Mouse (Mus musculus) CH12.LX (cell line): ENCODE measurements around the gene Olfr318. TPM values are rescaled to one million over a fixed set of nuclear protein-coding genes. Genes with fewer than 3 reads are reported as not detected.
"Not testable (repeated sequence)": the region's sequence is repeated elsewhere in the genome, so short reads cannot be mapped to it uniquely, and the experiment has no call there.

Experiments used
- DNase-seq: peaks from one replicate; pipeline ENCODE4 v3.0.0-alpha.2; 2013; ENCODE audit errors: extremely low read depth
- H3K27ac ChIP-seq: 2 replicates; pipeline ENCODE4 v1.5.1; 2012; ENCODE audit warnings: low read depth, mild to moderate bottlenecking, control low read depth, moderate library complexity; ENCODE audit not compliant: insufficient read depth
- H3K27me3 ChIP-seq: replicated peaks from 2 replicates; pipeline ENCODE3; 2012; ENCODE audit warnings: inconsistent platforms
- H3K36me3 ChIP-seq, 2 experiments: replicated peaks in 1 of 2; 2 replicates each; pipeline versions ENCODE3 to v1.6.1; 2012; ENCODE audit warnings: inconsistent platforms in 1 of 2, low read length in 1 of 2, mild to moderate bottlenecking in 1 of 2, mixed read lengths in 1 of 2, moderate library complexity in 1 of 2; ENCODE audit not compliant: control insufficient read depth in 1 of 2, insufficient read depth in 1 of 2
- H3K4me1 ChIP-seq, 2 experiments: 2 replicates each; pipeline ENCODE4 v1.6.1; 2012; ENCODE audit warnings: inconsistent platforms in 1 of 2, moderate library complexity in 1 of 2; ENCODE audit not compliant: insufficient read depth in 2 of 2, control insufficient read depth in 1 of 2
- H3K4me2 ChIP-seq: 2 replicates; pipeline ENCODE4 v1.6.1; 2012; ENCODE audit warnings: low read depth, mild to moderate bottlenecking, control low read depth; ENCODE audit not compliant: poor library complexity, insufficient read depth, severe bottlenecking
- H3K4me3 ChIP-seq, 3 experiments: fragments of 150-350 bp in 1 of 3; sonication (generic) in 1 of 3; replicated peaks in 1 of 3; 2 replicates each; pipeline versions ENCODE3 to v1.5.1; 2011 to 2012; ENCODE audit warnings: low read depth in 2 of 3, low read length in 2 of 3, mild to moderate bottlenecking in 2 of 3, moderate library complexity in 2 of 3, control low read depth in 1 of 3, improper control_type of control experiment in 1 of 3, inconsistent platforms in 1 of 3, mixed read lengths in 1 of 3; ENCODE audit not compliant: poor library complexity in 1 of 3
- H3K79me2 ChIP-seq: replicated peaks from 2 replicates; pipeline ENCODE4 v1.6.1; 2012; ENCODE audit warnings: mild to moderate bottlenecking, moderate library complexity; ENCODE audit not compliant: control insufficient read depth, poor library complexity, insufficient read depth, severe bottlenecking; ENCODE audit errors: extremely low read depth
- H3K9ac ChIP-seq: 2 replicates; pipeline ENCODE4 v1.6.1; 2012; ENCODE audit warnings: low read depth, mild to moderate bottlenecking, control low read depth, moderate library complexity; ENCODE audit not compliant: insufficient read depth
- H3K9me3 ChIP-seq: replicated peaks from 2 replicates; pipeline ENCODE3; 2012; ENCODE audit warnings: low read length, inconsistent platforms, mixed read lengths
- BHLHE40 ChIP-seq: IDR thresholded peaks from 2 replicates; pipeline ENCODE4 v1.6.1; 2011; ENCODE audit warnings: mild to moderate bottlenecking, low read depth, low read length, improper control_type of control experiment
- CHD1 ChIP-seq: IDR thresholded peaks from 2 replicates; pipeline ENCODE4 v1.6.1; 2012; ENCODE audit warnings: low read depth, low read length, improper control_type of control experiment, inconsistent platforms
- CHD2 ChIP-seq: IDR thresholded peaks from 2 replicates; pipeline ENCODE4 v1.6.1; 2011; ENCODE audit warnings: low read length, improper control_type of control experiment
- CTCF ChIP-seq, 2 experiments: IDR thresholded peaks in 1 of 2; conservative IDR thresholded peaks in 1 of 2; 2 replicates each; pipeline ENCODE4 v1.5.1; 2011 to 2012; ENCODE audit warnings: low read depth in 2 of 2, low read length in 2 of 2, improper control_type of control experiment in 1 of 2, inconsistent platforms in 1 of 2, mild to moderate bottlenecking in 1 of 2, moderate library complexity in 1 of 2
- ELF1 ChIP-seq: IDR thresholded peaks from 2 replicates; pipeline ENCODE4 v1.6.1; 2014; ENCODE audit warnings: low read depth, mild to moderate bottlenecking, inconsistent platforms, low read length, improper control_type of control experiment
- EP300 ChIP-seq: IDR thresholded peaks from 2 replicates; pipeline ENCODE4 v1.6.1; 2011; ENCODE audit warnings: low read length, improper control_type of control experiment
- HCFC1 ChIP-seq: IDR thresholded peaks from 2 replicates; pipeline ENCODE4 v1.6.1; 2012; ENCODE audit warnings: low read depth, mild to moderate bottlenecking, inconsistent platforms, low read length, improper control_type of control experiment
- JUND ChIP-seq: conservative IDR thresholded peaks from 2 replicates; pipeline ENCODE4 v1.6.1; 2011; ENCODE audit warnings: low read depth, low read length, improper control_type of control experiment
- KAT2A ChIP-seq: IDR thresholded peaks from 2 replicates; pipeline ENCODE4 v1.6.1; 2012; ENCODE audit warnings: low read length, improper control_type of control experiment, inconsistent platforms; ENCODE audit not compliant: insufficient replicate concordance
- MAX ChIP-seq: IDR thresholded peaks from 2 replicates; pipeline ENCODE4 v1.6.1; 2011; ENCODE audit warnings: low read length, improper control_type of control experiment
- MAZ ChIP-seq: IDR thresholded peaks from 2 replicates; pipeline ENCODE4 v1.6.1; 2012; ENCODE audit warnings: low read depth, mild to moderate bottlenecking, inconsistent platforms, low read length, improper control_type of control experiment, moderate library complexity
- MEF2A ChIP-seq: IDR thresholded peaks from 2 replicates; pipeline ENCODE4 v1.6.1; 2014; ENCODE audit warnings: low read depth, mild to moderate bottlenecking, inconsistent platforms, low read length, improper control_type of control experiment, borderline replicate concordance
- NELFE ChIP-seq: IDR thresholded peaks from 2 replicates; pipeline ENCODE4 v1.6.1; 2011; ENCODE audit warnings: low read depth, low read length, improper control_type of control experiment
- NRF1 ChIP-seq: IDR thresholded peaks from 2 replicates; pipeline ENCODE4 v1.6.1; 2014; ENCODE audit warnings: low read depth, mild to moderate bottlenecking, inconsistent platforms, low read length, improper control_type of control experiment, moderate library complexity
- POLR2A ChIP-seq: IDR thresholded peaks from 2 replicates; pipeline ENCODE4 v1.6.1; 2011; ENCODE audit warnings: low read depth, mild to moderate bottlenecking, improper control_type of control experiment, low read length
- POLR2AphosphoS2 ChIP-seq: IDR thresholded peaks from 2 replicates; pipeline ENCODE4 v1.6.1; 2011; ENCODE audit warnings: low read depth, low read length, improper control_type of control experiment
- RAD21 ChIP-seq: IDR thresholded peaks from 2 replicates; pipeline ENCODE4 v1.6.1; 2011; ENCODE audit warnings: low read depth, mild to moderate bottlenecking, low read length, improper control_type of control experiment, moderate library complexity
- TCF12 ChIP-seq: IDR thresholded peaks from 2 replicates; pipeline ENCODE4 v1.6.1; 2014; ENCODE audit warnings: low read depth, mild to moderate bottlenecking, inconsistent platforms, low read length, improper control_type of control experiment
- USF2 ChIP-seq: conservative IDR thresholded peaks from 2 replicates; pipeline ENCODE4 v1.6.1; 2011; ENCODE audit warnings: low read depth, low read length, improper control_type of control experiment
- ZC3H11A ChIP-seq: IDR thresholded peaks from 2 replicates; pipeline ENCODE4 v1.6.1; 2012; ENCODE audit warnings: low read depth, mild to moderate bottlenecking, inconsistent platforms, low read length, improper control_type of control experiment
- ZKSCAN1 ChIP-seq: IDR thresholded peaks from 2 replicates; pipeline ENCODE4 v1.6.1; 2012; ENCODE audit warnings: low read depth, inconsistent platforms, low read length, improper control_type of control experiment, borderline replicate concordance
- ZMIZ1 ChIP-seq: IDR thresholded peaks from 2 replicates; pipeline ENCODE4 v1.6.1; 2012; ENCODE audit warnings: low read depth, mild to moderate bottlenecking, inconsistent platforms, low read length, improper control_type of control experiment
- ZNF384 ChIP-seq: IDR thresholded peaks from 2 replicates; pipeline ENCODE4 v1.6.1; 2012; ENCODE audit warnings: low read depth, low read length, improper control_type of control experiment, inconsistent platforms
- dilution Hi-C: fragments of 300-500 bp; cut with MboI; formaldehyde crosslinking; loops from 2 replicates; pipeline ENCODE4 v1.14.3; 2020; ENCODE audit warnings: low sequenced_read_pairs; ENCODE audit not compliant: extremely low pct_unique_long_range_greater_than_20kb, extremely low pct_ligation_motif_present
- in situ Hi-C: fragments of 300-500 bp; cut with MboI; formaldehyde crosslinking; loops from 3 replicates; pipeline ENCODE4 v1.14.3; 2019; ENCODE audit warnings: low sequenced_read_pairs, low pct_ligation_motif_present, low pct_unique_long_range_greater_than_20kb, mixed read lengths
- polyA plus RNA-seq: library from polyadenylated mRNA; unstranded; fragments of >175 nt; gene quantifications from 2 replicates; pipeline ENCODE4 v1.2.1, GENCODE M21; 2012; ENCODE audit warnings: low read depth; ENCODE audit not compliant: insufficient read length
- total RNA-seq, 2 experiments: library from RNA; depleted of rRNA; stranded (reverse); fragments of 300-350 nt in 1 of 2; fragments of >200 nt in 1 of 2; gene quantifications; 2 replicates each; pipeline ENCODE4 v1.2.3; 2012 to 2014

Olfr318 gene
- total and polyA plus RNA-seq, 3 experiments: not detected

- in situ Hi-C loops: no loop called here
- Histone ChIP-seq H3K4me2 (no peak within 1 kb of the TSS), H3K9me3 (peaks cover 3% of the 10 kb centered on the region), H3K36me3 (no peaks in the 10 kb centered on the region), H3K4me3 (no peak within 1 kb of the TSS), H3K4me1 (no peaks in the 10 kb centered on the region), H3K27ac (no peak within 1 kb of the TSS), H3K27me3 (peaks cover 79% of the 10 kb centered on the region), H3K79me2 (no peaks in the 10 kb centered on the region), H3K9ac (no peak within 1 kb of the TSS)
- dilution Hi-C loops: no loop called here
- TF ChIP-seq HCFC1 (no peak), ZKSCAN1 (no peak), BHLHE40 (no peak), CHD2 (no peak), JUND (no peak), POLR2AphosphoS2 (no peak), NRF1 (no peak), EP300 (no peak), KAT2A (no peak)
- DNase-seq: no peak
Observed at GRCm38 (mm10) chr11:58738792-58739262, 15.0 kb upstream of the Olfr318 start, which contains the start of gene Olfr317. Gene Olfr317, minus strand, starts transcription at chr11:58739212.

DNA sequence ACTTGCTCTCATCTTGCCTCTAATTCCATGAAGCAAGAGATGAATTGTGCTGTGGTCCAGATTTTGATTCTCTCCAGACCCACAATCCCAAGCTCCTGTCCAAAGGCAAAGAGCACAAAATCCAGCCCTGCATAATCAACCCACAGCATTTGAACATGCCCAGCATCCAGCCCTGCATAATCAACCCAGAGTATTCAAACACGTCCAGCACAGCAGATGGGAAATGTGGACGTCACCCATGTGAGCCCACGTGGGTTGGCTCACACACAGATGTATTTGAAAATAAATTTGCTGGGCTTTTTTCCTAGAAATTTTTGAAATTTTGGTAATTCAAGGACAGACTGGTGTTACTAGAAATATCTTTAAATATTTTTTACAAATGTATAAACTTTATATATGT lies 9.6 kb upstream of the Olfr318 start:
- Histone ChIP-seq H3K27ac (no peak overlapping the region), H3K4me3 (no peak overlapping the region), H3K4me1 (no peaks in the 10 kb centered on the region), H3K4me2 (no peak overlapping the region), H3K9me3 (no peaks in the 10 kb centered on the region), H3K9ac (no peak overlapping the region), H3K79me2 (no peaks in the 10 kb centered on the region), H3K36me3 (no peaks in the 10 kb centered on the region), H3K27me3 (peaks cover 53% of the 10 kb centered on the region)
- dilution Hi-C loops (no loop called here), in situ Hi-C loops (no loop called here)
- DNase-seq: no peak
- TF ChIP-seq POLR2A: no peak
- TF ChIP-seq EP300: no peak
- TF ChIP-seq MAZ: no peak
- TF ChIP-seq ZMIZ1: no peak
- TF ChIP-seq RAD21: no peak
- TF ChIP-seq MAX: no peak
- TF ChIP-seq POLR2AphosphoS2: no peak
- TF ChIP-seq CTCF (conservative IDR thresholded peaks at IDR 0.05 in 1 of 2, IDR thresholded peaks at IDR 0.05 in 1 of 2; ENCODE audit: low read depth in 2 of 2, low read length in 2 of 2): no peak
- no peak for TF ChIP-seq ELF1
- no peak for TF ChIP-seq ZC3H11A
- no peak for TF ChIP-seq BHLHE40
- TF ChIP-seq TCF12: no peak
- no peak for TF ChIP-seq KAT2A
- no peak for TF ChIP-seq ZNF384
- TF ChIP-seq CHD1: no peak
- no peak for TF ChIP-seq USF2
- TF ChIP-seq MEF2A: no peak
- no peak for TF ChIP-seq NELFE

DNA sequence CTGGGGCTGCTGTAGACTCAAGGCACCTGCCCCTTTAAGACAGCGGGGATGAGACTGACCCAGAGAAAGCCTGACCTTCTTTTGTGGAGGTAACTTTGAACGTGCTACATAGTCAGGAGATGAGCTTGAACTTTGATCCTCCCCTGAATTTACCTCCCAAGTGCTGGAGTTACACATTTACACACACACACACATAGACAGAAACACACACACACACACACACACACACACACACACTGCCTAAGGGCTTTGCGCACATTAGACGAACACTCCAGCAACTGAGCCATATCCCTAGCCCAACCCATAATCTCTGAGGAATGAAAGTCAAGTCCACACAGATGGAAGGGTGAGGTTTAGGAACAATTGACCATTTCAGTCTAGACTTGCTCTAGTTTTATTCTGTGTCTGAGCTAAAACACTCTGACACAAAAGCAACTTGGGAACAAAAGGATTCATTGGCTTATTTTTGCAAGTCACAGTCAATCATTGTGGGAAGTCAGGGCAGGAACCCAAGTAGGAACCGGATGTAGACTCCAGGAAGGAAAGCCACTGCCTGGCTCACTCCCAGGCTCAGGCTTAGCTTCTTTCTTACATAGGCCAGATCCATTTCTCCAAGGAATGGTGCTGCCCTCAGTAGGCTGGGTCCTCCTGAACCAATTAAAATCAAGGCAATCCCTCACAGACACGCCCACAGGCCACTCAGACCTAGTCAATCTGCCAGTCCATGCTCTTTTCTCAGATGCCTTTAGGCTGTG lies 4.3 kb upstream of the Olfr318 start:
- H3K4me2 ChIP-seq, H3K79me2 ChIP-seq, H3K36me3 ChIP-seq, H3K9me3 ChIP-seq, H3K9ac ChIP-seq, dilution Hi-C loops, H3K4me3 ChIP-seq, H3K4me1 ChIP-seq, in situ Hi-C loops, H3K27ac ChIP-seq, DNase-seq: not testable (repeated sequence)
- H3K27me3 ChIP-seq: peaks cover 43% of the 10 kb centered on the region
